Mouse (Mus musculus) G1E (cell line): Measurements from ENCODE around the gene Jam3.

ENCODE experiments used
- CTCF ChIP-seq: IDR thresholded peaks from 2 replicates; pipeline ENCODE4 v1.5.1; 2012; ENCODE audit warnings: low read depth, low read length, inconsistent platforms, mixed read lengths
- GATA1 ChIP-seq: IDR thresholded peaks from 2 replicates; pipeline ENCODE4 v1.6.1; 2012; ENCODE audit warnings: borderline replicate concordance, low read length, inconsistent platforms, mixed read lengths
- GATA2 ChIP-seq: IDR thresholded peaks from 2 replicates; pipeline ENCODE4 v1.6.1; 2012; ENCODE audit warnings: low read depth, low read length, inconsistent platforms, borderline replicate concordance
- POLR2AphosphoS5 ChIP-seq: IDR thresholded peaks from 2 replicates; pipeline ENCODE4 v1.6.1; 2012; ENCODE audit warnings: low read depth, low read length, inconsistent platforms; ENCODE audit not compliant: insufficient replicate concordance

DNA sequence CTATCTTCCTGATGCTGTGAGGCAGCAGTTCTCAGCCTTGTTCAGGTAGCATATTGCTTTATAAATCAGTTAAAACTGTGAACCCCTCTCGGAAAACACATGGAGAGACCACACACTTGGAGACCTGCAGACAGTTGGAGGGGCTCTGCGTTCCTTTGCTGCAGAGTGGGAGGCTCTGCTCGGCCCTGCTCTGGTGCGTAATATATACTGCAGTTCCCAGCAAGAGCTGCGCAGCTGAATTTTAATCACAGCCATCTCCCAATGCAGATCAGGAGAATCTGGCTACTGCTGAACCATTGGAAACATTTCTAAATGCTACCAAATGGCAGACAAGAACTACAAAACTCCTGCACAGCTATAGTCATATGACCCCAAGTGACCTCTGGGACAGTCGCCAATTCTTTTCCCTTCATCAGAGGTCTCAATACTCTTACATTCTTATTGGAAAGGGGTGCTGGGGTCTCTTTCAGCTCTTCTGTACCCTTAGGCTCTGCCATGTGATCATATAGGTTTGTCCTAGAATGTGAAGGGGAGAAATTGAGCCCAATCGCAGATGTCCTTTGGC is 33.5 kb upstream of the Jam3 start:
- TF ChIP-seq CTCF (no peak), GATA1 (no peak), POLR2AphosphoS5 (no peak), GATA2 (no peak)
